Mouse (Mus musculus): ENCODE measurements around the gene Kxd1. TPM values are rescaled to one million over a fixed set of nuclear protein-coding genes. Genes with fewer than 3 reads are reported as not detected.

Gene Kxd1
- total and polyA plus RNA-seq, 2 experiments from 2014 or later = 36.3 to 53.1 TPM

GRCm38 (mm10) chr8:70500386-70501301 is 27.1 kb downstream of the Kxd1 start:
- H3K4me1 ChIP-seq (ENCODE audit: insufficient read depth, low read length) = no peaks in the 10 kb centered on the region
- TF ChIP-seq CTCF (IDR thresholded peaks at IDR 0.05) = no peak
- peaks cover 63% of the 10 kb centered on the region for H3K27me3 ChIP-seq (ENCODE audit: insufficient read depth, low read length)
- peak overlapping the region; percentile 30 for H3K4me2 ChIP-seq (ENCODE audit: low read depth, low read length, poor library complexity, severe bottlenecking)
- no peak overlapping the region for H3K27ac ChIP-seq (ENCODE audit: low read depth, low read length)
- DNase-seq (ENCODE audit: low spot score) (no peak), ATAC-seq (ENCODE audit: low FRiP score) (no peak)
- WGBS = 10% methylated on average over 39 of the region's 39 CpGs
- H3K36me3 ChIP-seq (ENCODE audit: insufficient read depth, low read length) = 0 out of 2 replicates have a peak, but pooled peaks cover 5% of the 10 kb centered on the region
- H3K4me3 ChIP-seq (ENCODE audit: low read depth, low read length) = peak overlapping the region; percentile 10; the same call in 1 of the 2 replicates
- H3K9me3 ChIP-seq (ENCODE audit: low read length) = no peaks in the 10 kb centered on the region
- 0 out of 2 replicates have a peak overlapping the region, but pooled peaks have one; percentile 36 for H3K9ac ChIP-seq (replicated peaks; ENCODE audit: low read length, poor library complexity, severe bottlenecking)

GRCm38 (mm10) chr8:70495771-70496062 is 32.0 kb downstream of the Kxd1 start:
- no peak overlapping the region for H3K9ac ChIP-seq (replicated peaks; ENCODE audit: low read length, poor library complexity, severe bottlenecking)

GRCm38 (mm10) chr8:70495001-70495770 is 32.6 kb downstream of the Kxd1 start:
- Histone ChIP-seq H3K9me3 (ENCODE audit: low read length) (no peaks in the 10 kb centered on the region), H3K27me3 (ENCODE audit: insufficient read depth, low read length) (peaks cover 87% of the 10 kb centered on the region), H3K36me3 (ENCODE audit: insufficient read depth, low read length) (no peaks in the 10 kb centered on the region), H3K4me1 (ENCODE audit: insufficient read depth, low read length) (peaks cover 8% of the 10 kb centered on the region; the same call in 1 of the 2 replicates), H3K4me2 (ENCODE audit: low read depth, low read length, poor library complexity, severe bottlenecking) (no peak overlapping the region), H3K27ac (ENCODE audit: low read depth, low read length) (no peak overlapping the region), H3K4me3 (ENCODE audit: low read depth, low read length) (no peak overlapping the region), H3K9ac (replicated peaks; ENCODE audit: low read length, poor library complexity, severe bottlenecking) (no peak overlapping the region)
- no peak for TF ChIP-seq CTCF (IDR thresholded peaks at IDR 0.05)
- DNase-seq (ENCODE audit: low spot score) = no peak
- WGBS = 2% methylated on average over 21 of the region's 21 CpGs
- no peak for ATAC-seq (ENCODE audit: low FRiP score)

More at GRCm38 (mm10) chr8:70495771-70496062, 32.0 kb downstream of the Kxd1 start:
- ATAC-seq (ENCODE audit: low FRiP score) = no peak
- Histone ChIP-seq H3K27me3 (ENCODE audit: insufficient read depth, low read length) (peaks cover 87% of the 10 kb centered on the region), H3K9me3 (ENCODE audit: low read length) (no peaks in the 10 kb centered on the region), H3K4me2 (ENCODE audit: low read depth, low read length, poor library complexity, severe bottlenecking) (no peak overlapping the region), H3K27ac (ENCODE audit: low read depth, low read length) (no peak overlapping the region), H3K4me3 (ENCODE audit: low read depth, low read length) (no peak overlapping the region), H3K36me3 (ENCODE audit: insufficient read depth, low read length) (no peaks in the 10 kb centered on the region), H3K4me1 (ENCODE audit: insufficient read depth, low read length) (peaks cover 8% of the 10 kb centered on the region; the same call in 1 of the 2 replicates)
- 7% methylated on average over 12 of the region's 12 CpGs for WGBS
- no peak for DNase-seq (ENCODE audit: low spot score)
- no peak for TF ChIP-seq CTCF (IDR thresholded peaks at IDR 0.05)

GRCm38 (mm10) chr8:70494416-70494945 is 33.3 kb downstream of the Kxd1 start:
- no peak for TF ChIP-seq CTCF (IDR thresholded peaks at IDR 0.05)
- no peaks in the 10 kb centered on the region for H3K9me3 ChIP-seq (ENCODE audit: low read length)
- no peak overlapping the region for H3K4me2 ChIP-seq (ENCODE audit: low read depth, low read length, poor library complexity, severe bottlenecking)
- 4% methylated on average over 26 of the region's 28 CpGs for WGBS
- DNase-seq (ENCODE audit: low spot score) (no peak), ATAC-seq (ENCODE audit: low FRiP score) (no peak)
- peaks cover 8% of the 10 kb centered on the region; the same call in 1 of the 2 replicates for H3K4me1 ChIP-seq (ENCODE audit: insufficient read depth, low read length)
- no peak overlapping the region for H3K9ac ChIP-seq (replicated peaks; ENCODE audit: low read length, poor library complexity, severe bottlenecking)
- no peaks in the 10 kb centered on the region for H3K36me3 ChIP-seq (ENCODE audit: insufficient read depth, low read length)
- no peak overlapping the region for H3K27ac ChIP-seq (ENCODE audit: low read depth, low read length)
- H3K27me3 ChIP-seq (ENCODE audit: insufficient read depth, low read length) = peaks cover 90% of the 10 kb centered on the region
- H3K4me3 ChIP-seq (ENCODE audit: low read depth, low read length) = no peak overlapping the region; the same call in 1 of the 2 replicates

GRCm38 (mm10) chr8:70493692-70494415 is 33.9 kb downstream of the Kxd1 start:
- WGBS = under 1% methylated on average over 47 of the region's 47 CpGs
- no peak overlapping the region for H3K27ac ChIP-seq (ENCODE audit: low read depth, low read length)
- peak overlapping the region; percentile 67 for H3K4me2 ChIP-seq (ENCODE audit: low read depth, low read length, poor library complexity, severe bottlenecking)
- H3K27me3 ChIP-seq (ENCODE audit: insufficient read depth, low read length) = peaks cover 90% of the 10 kb centered on the region
- TF ChIP-seq CTCF (IDR thresholded peaks at IDR 0.05) = no peak
- no peaks in the 10 kb centered on the region for H3K36me3 ChIP-seq (ENCODE audit: insufficient read depth, low read length)
- H3K4me1 ChIP-seq (ENCODE audit: insufficient read depth, low read length) = peaks cover 8% of the 10 kb centered on the region; the same call in 1 of the 2 replicates
- H3K9me3 ChIP-seq (ENCODE audit: low read length) = no peaks in the 10 kb centered on the region
- ATAC-seq (ENCODE audit: low FRiP score) = no peak; the same call in 1 of the 2 replicates
- H3K4me3 ChIP-seq (ENCODE audit: low read depth, low read length) = peak overlapping the region; percentile 35
- H3K9ac ChIP-seq (replicated peaks; ENCODE audit: low read length, poor library complexity, severe bottlenecking) = 0 out of 2 replicates have a peak overlapping the region, but pooled peaks have one; percentile 42
- no peak for DNase-seq (ENCODE audit: low spot score)
